Mouse (Mus musculus): ENCODE measurements around the gene Ube2r2.
A peak's percentile ranks its signal among the peaks of the same experiment; 100 is the strongest.

The Ube2r2 gene

GRCm38 (mm10) chr4:41179825-41180725, 44.5 kb downstream of the Ube2r2 start:
- no peak for DNase-seq (ENCODE audit: low spot score in 2 of 2)

GRCm38 (mm10) chr4:41189809-41190208, 54.3 kb downstream of the Ube2r2 start:
- no peak for DNase-seq (ENCODE audit: low spot score in 2 of 2)

GRCm38 (mm10) chr4:41192544-41193512, 57.3 kb downstream of the Ube2r2 start:
- DNase-seq (ENCODE audit: low spot score in 2 of 2): no peak

GRCm38 (mm10) chr4:41195328-41195727, 59.8 kb downstream of the Ube2r2 start:
- DNase-seq (ENCODE audit: low spot score in 2 of 2): no peak

- no peak for DNase-seq (ENCODE audit: low spot score in 2 of 2)
Measured at GRCm38 (mm10) chr4:41196861-41197610, 61.5 kb downstream of the Ube2r2 start.

GRCm38 (mm10) chr4:41202135-41202534, 66.6 kb downstream of the Ube2r2 start:
- no peak for DNase-seq (ENCODE audit: low spot score in 2 of 2)

- no peak for DNase-seq (ENCODE audit: low spot score in 2 of 2)
Measured at GRCm38 (mm10) chr4:41205751-41206150, 70.2 kb downstream of the Ube2r2 start.

GRCm38 (mm10) chr4:41208050-41208449, 72.5 kb downstream of the Ube2r2 start:
- no peak for DNase-seq (ENCODE audit: low spot score in 2 of 2)

GRCm38 (mm10) chr4:41225412-41225811, 89.9 kb downstream of the Ube2r2 start:
- DNase-seq (ENCODE audit: low spot score in 2 of 2): no peak

- peak; percentile 27 to 49 for DNase-seq (ENCODE audit: low spot score in 2 of 2)
Measured at GRCm38 (mm10) chr4:41226351-41226750, 90.8 kb downstream of the Ube2r2 start.

- no peak for DNase-seq (ENCODE audit: low spot score in 2 of 2)
Measured at GRCm38 (mm10) chr4:41235621-41236020, 100.1 kb downstream of the Ube2r2 start.

GRCm38 (mm10) chr4:41240916-41241315, 105.4 kb downstream of the Ube2r2 start:
- DNase-seq (ENCODE audit: low spot score in 2 of 2): no peak
